Mouse (Mus musculus): ENCODE measurements at regions not wholly inside any gene's neighbourhood (a gene's known extent, or its start where the extent isn't known, plus 50 kb on each side); places are given as distances from the start of the nearest gene placed in this dataset.
A peak's percentile ranks its signal among the peaks of the same experiment; 100 is the strongest.

DNA sequence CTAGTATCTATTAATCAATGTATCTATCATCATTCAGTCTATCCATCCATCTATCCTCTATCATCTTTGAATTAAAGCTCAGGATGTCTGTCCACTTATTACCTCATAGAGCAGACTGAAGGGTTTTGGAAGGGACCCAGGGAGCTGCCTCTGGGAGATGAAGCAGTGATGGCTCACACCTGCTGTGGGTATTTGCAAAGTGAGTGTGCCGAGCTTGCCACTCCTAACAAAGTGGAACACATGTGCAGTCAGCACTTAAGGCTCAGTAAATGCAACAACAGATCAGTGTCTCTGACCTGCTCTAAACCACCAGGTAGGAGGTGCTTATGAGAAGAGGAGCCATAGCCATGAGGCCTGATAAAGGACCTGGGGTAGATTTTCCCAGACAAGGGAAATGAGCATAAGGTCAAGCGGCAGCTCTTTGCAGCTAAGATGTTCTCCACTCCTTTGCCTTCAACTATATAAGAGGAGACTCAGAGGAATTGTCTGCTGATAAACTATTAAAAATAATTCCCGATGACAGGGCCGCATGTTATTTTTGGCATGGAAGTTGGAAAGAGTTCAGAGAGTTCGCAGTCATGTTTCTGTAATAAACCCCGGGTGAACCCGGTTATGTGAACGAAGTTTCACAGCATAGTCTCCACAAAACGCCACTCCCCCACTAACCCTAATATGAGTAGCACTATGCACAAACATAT is 122.9 kb upstream of the Ccnd2 start:
- TF ChIP-seq EP300 (IDR thresholded peaks at IDR 0.05; ENCODE audit: low read depth) (peak; percentile 55; the same call in 1 of the 2 replicates), CTCF (IDR thresholded peaks at IDR 0.05; ENCODE audit: low read depth) (no peak)
- Histone ChIP-seq H3K9ac (replicated peaks; ENCODE audit: low read depth, low read length) (no peak overlapping the region), H3K27ac (ENCODE audit: low read depth) (peak overlapping the region; percentile 30; the same call in 1 of the 2 replicates), H3K36me3 (replicated peaks; ENCODE audit: control insufficient read depth, insufficient read depth, low read length) (no peaks in the 10 kb centered on the region), H3K4me1 (ENCODE audit: control insufficient read depth, insufficient read depth) (peaks cover 6% of the 10 kb centered on the region), H3K9me3 (replicated peaks; ENCODE audit: control insufficient read depth, low read length) (0 out of 2 replicates have a peak, but pooled peaks cover 4% of the 10 kb centered on the region), H3K4me2 (ENCODE audit: low read depth, low read length) (peak overlapping the region; percentile 13; the same call in 1 of the 2 replicates), H3K27me3 (ENCODE audit: control insufficient read depth, insufficient read depth, low read length) (no peaks in the 10 kb centered on the region), H3K4me3 (ENCODE audit: low read depth, low read length) (no peak overlapping the region)
- WGBS: 19% methylated on average over 9 of the region's 9 CpGs
- ATAC-seq (ENCODE audit: insufficient read depth, low read depth): peak; percentile 75
- DNase-seq (ENCODE audit: low spot score): peak; percentile 76

DNA sequence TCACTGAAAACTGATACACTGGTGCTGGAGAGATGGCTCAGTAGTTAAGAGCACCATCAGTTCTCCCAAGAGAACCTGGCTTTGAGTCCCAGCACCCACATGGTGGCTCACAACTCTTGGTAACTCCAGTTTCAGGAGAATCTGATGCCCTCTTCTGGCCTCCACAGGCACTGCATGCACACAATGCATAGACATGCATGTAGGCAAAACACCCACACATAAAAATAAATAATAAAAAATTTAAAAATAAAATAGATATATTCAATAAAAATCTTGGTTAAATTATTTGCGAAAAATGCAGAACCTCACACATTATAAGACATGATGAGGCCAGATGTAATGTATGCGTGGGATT is 123.4 kb upstream of the Ccnd2 start:
- Histone ChIP-seq H3K4me2 (ENCODE audit: low read depth, low read length) (no peak overlapping the region), H3K27ac (ENCODE audit: low read depth) (no peak overlapping the region), H3K4me3 (ENCODE audit: low read depth, low read length) (no peak overlapping the region), H3K9me3 (replicated peaks; ENCODE audit: control insufficient read depth, low read length) (0 out of 2 replicates have a peak, but pooled peaks cover 4% of the 10 kb centered on the region), H3K36me3 (replicated peaks; ENCODE audit: control insufficient read depth, insufficient read depth, low read length) (no peaks in the 10 kb centered on the region), H3K27me3 (ENCODE audit: control insufficient read depth, insufficient read depth, low read length) (no peaks in the 10 kb centered on the region), H3K9ac (replicated peaks; ENCODE audit: low read depth, low read length) (no peak overlapping the region), H3K4me1 (ENCODE audit: control insufficient read depth, insufficient read depth) (peaks cover 6% of the 10 kb centered on the region)
- no peak for ATAC-seq (ENCODE audit: insufficient read depth, low read depth)
- 95% methylated on average over 2 of the region's 2 CpGs for WGBS
- no peak for TF ChIP-seq EP300 (IDR thresholded peaks at IDR 0.05; ENCODE audit: low read depth)
- TF ChIP-seq CTCF (IDR thresholded peaks at IDR 0.05; ENCODE audit: low read depth): peak; percentile 33; the same call in 1 of the 2 replicates
- DNase-seq (ENCODE audit: low spot score): no peak

DNA sequence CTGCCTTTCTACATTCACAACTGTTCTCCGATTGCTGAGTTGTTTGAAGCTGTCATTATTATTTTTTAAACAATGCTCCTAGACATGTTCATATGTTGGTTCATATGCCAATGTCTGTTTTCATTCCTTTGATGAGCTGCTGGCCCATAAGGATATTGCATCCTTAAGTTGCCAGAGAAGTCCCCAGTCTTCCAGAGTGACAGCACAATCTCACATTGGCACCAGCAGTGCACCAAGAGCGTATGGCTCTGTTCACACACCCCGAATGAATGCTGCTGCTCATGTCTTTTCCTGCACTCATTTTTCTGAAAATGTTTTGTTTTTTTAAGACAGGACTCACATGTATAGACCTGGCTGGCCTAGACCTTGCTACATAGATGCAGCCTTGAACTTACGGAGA is 124.4 kb upstream of the Ccnd2 start:
- Histone ChIP-seq H3K4me2 (ENCODE audit: low read depth, low read length) (no peak overlapping the region), H3K9me3 (replicated peaks; ENCODE audit: control insufficient read depth, low read length) (0 out of 2 replicates have a peak, but pooled peaks cover 4% of the 10 kb centered on the region), H3K27ac (ENCODE audit: low read depth) (no peak overlapping the region), H3K36me3 (replicated peaks; ENCODE audit: control insufficient read depth, insufficient read depth, low read length) (no peaks in the 10 kb centered on the region), H3K27me3 (ENCODE audit: control insufficient read depth, insufficient read depth, low read length) (no peaks in the 10 kb centered on the region), H3K9ac (replicated peaks; ENCODE audit: low read depth, low read length) (no peak overlapping the region), H3K4me3 (ENCODE audit: low read depth, low read length) (no peak overlapping the region), H3K4me1 (ENCODE audit: control insufficient read depth, insufficient read depth) (peaks cover 6% of the 10 kb centered on the region)
- ATAC-seq (ENCODE audit: insufficient read depth, low read depth) (no peak), DNase-seq (ENCODE audit: low spot score) (no peak)
- TF ChIP-seq CTCF (IDR thresholded peaks at IDR 0.05; ENCODE audit: low read depth): no peak
- TF ChIP-seq EP300 (IDR thresholded peaks at IDR 0.05; ENCODE audit: low read depth): no peak
- WGBS: 95% methylated on average over 4 of the region's 4 CpGs

DNA sequence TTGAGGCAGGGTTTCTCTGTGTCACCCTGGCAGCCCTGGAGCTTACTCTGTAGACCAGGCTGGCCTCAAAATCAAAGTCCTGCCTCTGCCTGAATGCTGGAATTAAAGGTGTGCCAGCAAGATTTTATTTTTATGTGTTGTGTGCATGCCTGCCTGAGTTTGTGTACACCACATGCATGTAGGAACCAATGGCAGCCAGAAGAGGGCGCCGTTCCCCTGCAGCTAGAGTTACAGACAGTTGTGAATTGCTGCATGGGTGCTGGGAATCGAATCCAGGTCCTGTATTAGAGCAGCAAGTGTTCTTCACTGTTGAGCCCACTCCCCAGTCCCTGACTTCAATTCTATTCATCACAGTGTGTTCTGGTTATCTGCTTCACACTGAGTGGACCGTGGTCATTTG is 126.4 kb upstream of the Ccnd2 start:
- Histone ChIP-seq H3K4me3 (ENCODE audit: low read depth, low read length) (no peak overlapping the region), H3K27ac (ENCODE audit: low read depth) (no peak overlapping the region), H3K4me1 (ENCODE audit: control insufficient read depth, insufficient read depth) (peaks cover 6% of the 10 kb centered on the region), H3K36me3 (replicated peaks; ENCODE audit: control insufficient read depth, insufficient read depth, low read length) (no peaks in the 10 kb centered on the region), H3K9me3 (replicated peaks; ENCODE audit: control insufficient read depth, low read length) (0 out of 2 replicates have a peak, but pooled peaks cover 4% of the 10 kb centered on the region), H3K9ac (replicated peaks; ENCODE audit: low read depth, low read length) (no peak overlapping the region), H3K27me3 (ENCODE audit: control insufficient read depth, insufficient read depth, low read length) (no peaks in the 10 kb centered on the region), H3K4me2 (ENCODE audit: low read depth, low read length) (no peak overlapping the region)
- ATAC-seq (ENCODE audit: insufficient read depth, low read depth) (no peak), DNase-seq (ENCODE audit: low spot score) (no peak)
- 77% methylated on average over 4 of the region's 4 CpGs for WGBS
- no peak for TF ChIP-seq EP300 (IDR thresholded peaks at IDR 0.05; ENCODE audit: low read depth)
- TF ChIP-seq CTCF (IDR thresholded peaks at IDR 0.05; ENCODE audit: low read depth): no peak

DNA sequence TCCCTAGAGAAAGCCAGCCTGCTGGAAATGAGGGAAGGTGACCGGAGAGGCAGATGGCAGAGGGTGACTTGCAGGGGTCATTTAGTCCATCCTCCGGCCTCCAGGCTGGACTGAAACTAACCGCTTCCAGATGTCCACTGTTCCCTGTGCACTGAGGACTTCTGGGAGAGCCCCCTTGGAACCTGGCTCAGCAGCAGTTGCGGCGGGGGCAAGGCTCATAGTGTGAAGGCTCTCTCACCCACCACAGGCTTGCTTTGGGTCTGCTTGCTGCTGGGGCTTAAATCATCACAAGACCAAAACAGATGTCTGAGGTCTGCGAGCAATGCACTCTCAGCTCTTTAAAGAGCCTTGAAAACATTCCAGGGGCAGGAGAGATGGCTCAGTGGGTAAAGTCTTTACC is 132.2 kb upstream of the Ccnd2 start:
- TF ChIP-seq CTCF (IDR thresholded peaks at IDR 0.05; ENCODE audit: low read depth): no peak
- TF ChIP-seq EP300 (IDR thresholded peaks at IDR 0.05; ENCODE audit: low read depth): no peak
- Histone ChIP-seq H3K9me3 (replicated peaks; ENCODE audit: control insufficient read depth, low read length) (no peaks in the 10 kb centered on the region), H3K4me1 (ENCODE audit: control insufficient read depth, insufficient read depth) (0 out of 2 replicates have a peak, but pooled peaks cover 3% of the 10 kb centered on the region), H3K9ac (replicated peaks; ENCODE audit: low read depth, low read length) (no peak overlapping the region), H3K27me3 (ENCODE audit: control insufficient read depth, insufficient read depth, low read length) (no peaks in the 10 kb centered on the region), H3K4me2 (ENCODE audit: low read depth, low read length) (no peak overlapping the region), H3K36me3 (replicated peaks; ENCODE audit: control insufficient read depth, insufficient read depth, low read length) (no peaks in the 10 kb centered on the region), H3K4me3 (ENCODE audit: low read depth, low read length) (no peak overlapping the region), H3K27ac (ENCODE audit: low read depth) (no peak overlapping the region)
- DNase-seq (ENCODE audit: low spot score) (no peak), ATAC-seq (ENCODE audit: insufficient read depth, low read depth) (no peak)
- WGBS: 72% methylated on average over 6 of the region's 6 CpGs

Data from heart, postnatal 0 days (tissue).